ENCODE assay signal across 21 mouse cellular contexts in the genomic region with DNA sequence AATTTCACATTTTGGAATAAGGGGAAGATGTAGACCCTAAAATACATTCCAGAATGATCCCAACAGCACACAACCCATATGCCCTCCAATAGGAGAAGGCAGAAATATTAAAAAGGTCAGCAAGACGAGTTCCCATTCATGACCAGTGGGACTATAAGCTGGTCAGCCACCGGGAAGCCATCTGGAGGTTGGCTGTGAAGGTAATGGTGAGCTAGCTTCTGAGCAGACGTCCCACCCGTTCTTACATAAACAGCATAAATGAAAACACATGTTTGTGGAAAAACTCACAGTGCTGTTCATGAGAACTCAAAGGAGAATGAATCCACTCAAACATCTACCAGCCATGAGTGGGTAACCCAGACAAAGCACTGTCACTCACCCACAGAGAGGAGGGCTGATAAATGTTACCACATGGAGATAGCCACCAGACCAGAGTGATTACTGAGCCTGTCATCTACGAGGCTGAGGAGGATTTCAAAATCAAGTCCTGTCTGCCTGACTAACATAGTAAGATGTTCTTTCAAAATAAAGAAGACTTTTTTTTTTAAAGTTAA. TPM values are rescaled to one million over a fixed set of nuclear protein-coding genes. Genes with fewer than 3 reads are reported as not detected.
DNase-seq lines count a peak whose midpoint lies in the region; ATAC-seq and TF ChIP-seq lines count a peak whose summit lies in the region.
"Had no signal": no experiment of that assay in that cellular context is flagged by ENCODE, and none has a peak within 500 bp of the region (broad histone marks: within the 10 kb centered on the region; RNA-seq: fewer than 3 reads in every experiment).

No protein-coding gene starts in this region.

- TF ChIP-seq POLR2A in heart, adult 2 months (IDR thresholded peaks at IDR 0.05; ENCODE audit: insufficient read depth, low read depth, low read length) = no peak

- peak overlapping the region; percentile 70; the same call in 1 of the 2 replicates for H3K27ac ChIP-seq in heart, adult 2 months
- H3K27ac ChIP-seq in embryonic facial prominence, embryonic 12.5 days = peak overlapping the region; percentile 12; the same call in 1 of the 2 replicates
- H3K27ac ChIP-seq: kidney, postnatal 0 days had no signal

- TF ChIP-seq CTCF in heart, adult 2 months (IDR thresholded peaks at IDR 0.05) = no peak

- H3K4me2 ChIP-seq in embryonic facial prominence, embryonic 12.5 days (replicated peaks) = no peak overlapping the region

- H3K9me3 ChIP-seq in embryonic facial prominence, embryonic 12.5 days = no peaks in the 10 kb centered on the region
- H3K9me3 ChIP-seq: G1E had no signal

- no peak for ATAC-seq in embryonic facial prominence, embryonic 12.5 days (ENCODE audit: insufficient number of reproducible peaks, insufficient read depth, low FRiP score, low TSS enrichment)
- ATAC-seq in monocyte, adult 5-6 weeks (replicated peaks; ENCODE audit: insufficient number of reproducible peaks, low FRiP score, low TSS enrichment, poor library complexity, severe bottlenecking) = no peak

- peaks cover 6% of the 10 kb centered on the region for H3K79me2 ChIP-seq in heart, adult 2 months (replicated peaks; ENCODE audit: control insufficient read depth, insufficient read depth, low read length)

- peak; percentile 38 for DNase-seq in adrenal gland, adult 2 months
- DNase-seq in adrenal gland, postnatal 4 days (ENCODE audit: low spot score in 2 of 2) = no peak
- no peak for DNase-seq in heart, adult 2 months
- DNase-seq in heart, postnatal 25 days (ENCODE audit: low spot score) = no peak
- DNase-seq in 3T3-L1 (ENCODE audit: low read depth, low spot score) = peak; percentile 65
- DNase-seq in urinary bladder, postnatal 36 days (ENCODE audit: low spot score in 2 of 2) = no peak
- DNase-seq: adrenal gland, postnatal 25 days; gastrocnemius, postnatal 25 days; layer of hippocampus, postnatal 36 days; lung, adult 2 months; lung, postnatal 36 days; thymus, postnatal 25 days had no signal

- no peak for TF ChIP-seq EP300 in heart, adult 2 months (IDR thresholded peaks at IDR 0.05; ENCODE audit: insufficient read depth, low read depth, low read length)

- peaks cover 2% of the 10 kb centered on the region for H3K36me3 ChIP-seq in heart, adult 2 months (ENCODE audit: control insufficient read depth, insufficient read depth, low read length)
- H3K36me3 ChIP-seq in embryonic facial prominence, embryonic 12.5 days = peaks cover 5% of the 10 kb centered on the region; the same call in 1 of the 2 replicates

- WGBS in heart, adult 2 months = 68% methylated on average over 5 of the region's 5 CpGs
- WGBS in embryonic facial prominence, embryonic 12.5 days = 36% methylated on average over 5 of the region's 5 CpGs

- H3K9ac ChIP-seq in heart, adult 2 months (ENCODE audit: low read depth, low read length) = no peak overlapping the region
- H3K9ac ChIP-seq in embryonic facial prominence, embryonic 12.5 days = no peak overlapping the region

- intact Hi-C loops in heart, adult 2 months (cut with DNase I) = no loop called here
- intact Hi-C loops in heart, postnatal 25 days (cut with DNase I) = no loop called here

- H3K27me3 ChIP-seq in heart, adult 2 months (ENCODE audit: control insufficient read depth, insufficient read depth, low read length) = no peaks in the 10 kb centered on the region
- no peaks in the 10 kb centered on the region for H3K27me3 ChIP-seq in embryonic facial prominence, embryonic 12.5 days

- H3K4me1 ChIP-seq in heart, adult 2 months (ENCODE audit: control insufficient read depth, insufficient read depth, low read length) = peaks cover 29% of the 10 kb centered on the region
- peaks cover 7% of the 10 kb centered on the region; the same call in 1 of the 2 replicates for H3K4me1 ChIP-seq in embryonic facial prominence, embryonic 12.5 days

- H3K4me3 ChIP-seq in heart, adult 2 months = no peak overlapping the region
- H3K4me3 ChIP-seq in embryonic facial prominence, embryonic 12.5 days = no peak overlapping the region

RNA-seq across cellular contexts. Expression of a gene that starts 33.9 kb away (rescaled TPM):
- total RNA-seq in adrenal gland, adult 2 months (2021) = 10 to 100 TPM in 1 of 2 experiments, 1 to 10 TPM in 1; 9.4 to 10.4 TPM
- polyA plus RNA-seq in adrenal gland, adult 2 months (2012; rRNA removed) = 19.8 and 26.2 TPM in 2 replicates
- total RNA-seq in adrenal gland, postnatal 4 days (2021) = 10 to 100 TPM; 14.4 to 14.6 TPM
- total RNA-seq in heart, adult 2 months (2021) = 1 to 10 TPM; 5.8 to 7.5 TPM
- 5.9 and 8.4 TPM in 2 replicates for polyA plus RNA-seq in heart, adult 2 months (2012; rRNA removed)
- 1 to 10 TPM; 7.1 to 8.3 TPM for total RNA-seq in heart, postnatal 25 days (2021)
- 10.2 and 10.4 TPM in 2 replicates for polyA plus RNA-seq in embryonic facial prominence, embryonic 12.5 days (2016; fragmentation: Nextera tagmentation; extraction: Ambion mirVana)
- 2.2 to 10.0 TPM (median 2.6 TPM) in 3 replicates for total RNA-seq in monocyte, adult 5-6 weeks (2017)

RNA-seq across cellular contexts. Expression of a gene that starts 46.4 kb away (rescaled TPM):
- 10 to 100 TPM; 40.2 to 87.6 TPM for total RNA-seq in adrenal gland, adult 2 months (2021)
- 70.9 and 89.0 TPM in 2 replicates for polyA plus RNA-seq in adrenal gland, adult 2 months (2012; rRNA removed)
- 10 to 100 TPM; 71.9 to 77.5 TPM for total RNA-seq in adrenal gland, postnatal 4 days (2021)
- total RNA-seq in heart, adult 2 months (2021) = 10 to 100 TPM; 76.8 to 91.3 TPM
- 81.9 and 100 TPM in 2 replicates for polyA plus RNA-seq in heart, adult 2 months (2012; rRNA removed)
- total RNA-seq in heart, postnatal 25 days (2021) = 100 to 1,000 TPM; 112 to 129 TPM
- polyA plus RNA-seq in embryonic facial prominence, embryonic 12.5 days (2016; fragmentation: Nextera tagmentation; extraction: Ambion mirVana) = 17.0 and 20.4 TPM in 2 replicates
- total RNA-seq in monocyte, adult 5-6 weeks (2017) = 0.49 TPM in 1 of 3 replicates, not detected in the others

RNA-seq across cellular contexts. Expression of a gene that starts 47.8 kb away (rescaled TPM):
- total RNA-seq in adrenal gland, adult 2 months (2021) = under 1 TPM; 0.06 to 0.07 TPM
- 0.04 and 0.09 TPM in 2 replicates for polyA plus RNA-seq in adrenal gland, adult 2 months (2012; rRNA removed)
- under 1 TPM; 0.22 to 0.23 TPM for total RNA-seq in adrenal gland, postnatal 4 days (2021)
- not detected for total RNA-seq in heart, adult 2 months (2021)
- polyA plus RNA-seq in heart, adult 2 months (2012; rRNA removed) = 0.02 and 0.03 TPM in 2 replicates
- not detected for total RNA-seq in heart, postnatal 25 days (2021)
- 0.05 and 0.18 TPM in 2 replicates for polyA plus RNA-seq in embryonic facial prominence, embryonic 12.5 days (2016; fragmentation: Nextera tagmentation; extraction: Ambion mirVana)
- total RNA-seq in monocyte, adult 5-6 weeks (2017) = 0.11 to 0.29 TPM in 2 of 3 replicates, not detected in the other
- total RNA-seq: G1E; gastrocnemius, postnatal 25 days; heart, adult 8-10 months had no signal
- polyA plus RNA-seq: forebrain, embryonic 11.5 days; G1E; heart, embryonic 16.5 days; hindbrain, embryonic 11.5 days; small intestine, adult 2 months had no signal

Comparison
In these comparisons a context has a peak if more than half of its experiments do, and no peak if none do; other contexts are left out.
1. DNase-seq: peak in adrenal gland, adult 2 months (single experiment) and 3T3-L1 (single experiment); none in adrenal gland, postnatal 4 days (0 of 2), heart, adult 2 months (0 of 2), heart, postnatal 25 days (single experiment) and urinary bladder, postnatal 36 days (0 of 2).
2. RNA of a gene that starts 46.4 kb away (total RNA-seq): 112 to 129 TPM in heart, postnatal 25 days, 76.8 to 91.3 TPM in heart, adult 2 months, 40.2 to 87.6 TPM in adrenal gland, adult 2 months and 71.9 to 77.5 TPM in adrenal gland, postnatal 4 days; 0.49 TPM in monocyte, adult 5-6 weeks; every median in the first group is over 10 times any median in the second.